ENCODE assay signal across 13 mouse cellular contexts in the genomic region with DNA sequence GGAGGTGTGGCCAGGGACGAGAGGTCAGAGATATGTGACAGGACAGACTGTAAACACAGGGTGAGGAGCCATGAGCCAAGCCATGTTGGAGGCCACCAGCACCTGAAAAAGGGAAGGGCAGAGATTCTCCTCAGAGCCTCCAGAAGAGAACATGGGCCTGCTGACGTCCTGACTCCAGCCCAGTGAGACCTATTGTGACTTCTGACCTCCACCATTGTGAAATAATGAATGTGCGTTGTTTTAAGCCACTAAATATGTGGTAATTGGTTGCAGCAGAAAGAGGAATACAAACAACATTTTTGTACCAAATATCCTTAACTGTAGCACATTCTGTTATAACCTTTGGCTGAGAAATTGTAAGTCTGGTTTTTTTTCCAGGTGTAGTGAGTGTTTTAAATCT. TPM values are rescaled to one million over a fixed set of nuclear protein-coding genes. Genes with fewer than 3 reads are reported as not detected.
DNase-seq lines count a peak whose midpoint lies in the region; ATAC-seq lines count a peak whose summit lies in the region.
"Had no signal": no experiment of that assay in that cellular context is flagged by ENCODE, and none has a peak within 500 bp of the region (broad histone marks: within the 10 kb centered on the region; RNA-seq: fewer than 3 reads in every experiment).

No protein-coding gene starts in this region.

- ATAC-seq in forebrain, embryonic 12.5 days (ENCODE audit: low FRiP score), result no peak
- ATAC-seq in forebrain, embryonic 14.5 days, result no peak
- no peak for ATAC-seq in kidney, embryonic 14.5 days (ENCODE audit: low FRiP score, low TSS enrichment)
- no peak for ATAC-seq in midbrain, embryonic 13.5 days
- ATAC-seq in midbrain, embryonic 14.5 days (ENCODE audit: low FRiP score, low TSS enrichment), result no peak
- no peak for ATAC-seq in stomach, embryonic 16.5 days (ENCODE audit: insufficient read depth, low FRiP score)
- ATAC-seq: activated CD4-positive, CD25-positive, alpha-beta regulatory T cell, adult 4 months had no signal

- no peak overlapping the region for H3K9ac ChIP-seq in forebrain, embryonic 12.5 days
- no peak overlapping the region for H3K9ac ChIP-seq in forebrain, embryonic 14.5 days (ENCODE audit: low read length)
- no peak overlapping the region for H3K9ac ChIP-seq in kidney, embryonic 14.5 days (ENCODE audit: low read depth, low read length)
- H3K9ac ChIP-seq in midbrain, embryonic 13.5 days (replicated peaks), result no peak overlapping the region
- H3K9ac ChIP-seq in midbrain, embryonic 14.5 days (replicated peaks; ENCODE audit: low read length), result no peak overlapping the region
- 0 out of 2 replicates have a peak overlapping the region, but pooled peaks have one; percentile 36 for H3K9ac ChIP-seq in stomach, embryonic 16.5 days (ENCODE audit: low read length)
- H3K9ac ChIP-seq: liver, embryonic 15.5 days had no signal

- no peak overlapping the region for H3K4me3 ChIP-seq in forebrain, embryonic 12.5 days (replicated peaks)
- H3K4me3 ChIP-seq in forebrain, embryonic 14.5 days (ENCODE audit: low read depth, low read length), result no peak overlapping the region
- no peak overlapping the region for H3K4me3 ChIP-seq in kidney, embryonic 14.5 days (ENCODE audit: low read length)
- H3K4me3 ChIP-seq in midbrain, embryonic 13.5 days (replicated peaks), result no peak overlapping the region
- no peak overlapping the region for H3K4me3 ChIP-seq in midbrain, embryonic 14.5 days (replicated peaks; ENCODE audit: low read depth, low read length)
- no peak overlapping the region for H3K4me3 ChIP-seq in stomach, embryonic 16.5 days (replicated peaks; ENCODE audit: low read length)
- H3K4me3 ChIP-seq: liver, embryonic 15.5 days had no signal

- peaks cover 25% of the 10 kb centered on the region for H3K4me1 ChIP-seq in forebrain, embryonic 12.5 days
- H3K4me1 ChIP-seq in forebrain, embryonic 14.5 days (ENCODE audit: control insufficient read depth, insufficient read depth, low read length), result peaks cover 10% of the 10 kb centered on the region
- peaks cover 43% of the 10 kb centered on the region for H3K4me1 ChIP-seq in kidney, embryonic 14.5 days (ENCODE audit: control insufficient read depth, insufficient read depth, low read length)
- H3K4me1 ChIP-seq in midbrain, embryonic 13.5 days (replicated peaks), result peaks cover 20% of the 10 kb centered on the region
- 0 out of 2 replicates have a peak, but pooled peaks cover 3% of the 10 kb centered on the region for H3K4me1 ChIP-seq in midbrain, embryonic 14.5 days (ENCODE audit: control insufficient read depth, insufficient read depth, low read length)
- H3K4me1 ChIP-seq in stomach, embryonic 16.5 days (ENCODE audit: control insufficient read depth, insufficient read depth, low read length), result peaks cover 56% of the 10 kb centered on the region
- H3K4me1 ChIP-seq: liver, embryonic 15.5 days had no signal

- H3K4me2 ChIP-seq in forebrain, embryonic 12.5 days, result no peak overlapping the region
- H3K4me2 ChIP-seq in forebrain, embryonic 14.5 days (ENCODE audit: low read length), result no peak overlapping the region
- no peak overlapping the region for H3K4me2 ChIP-seq in kidney, embryonic 14.5 days (replicated peaks; ENCODE audit: low read depth, low read length)
- H3K4me2 ChIP-seq in midbrain, embryonic 13.5 days (replicated peaks), result no peak overlapping the region
- no peak overlapping the region for H3K4me2 ChIP-seq in midbrain, embryonic 14.5 days (ENCODE audit: low read length)
- H3K4me2 ChIP-seq in stomach, embryonic 16.5 days (ENCODE audit: low read depth, low read length), result no peak overlapping the region
- H3K4me2 ChIP-seq: liver, embryonic 15.5 days had no signal

- H3K27ac ChIP-seq in forebrain, embryonic 12.5 days, result 0 out of 2 replicates have a peak overlapping the region, but pooled peaks have one; percentile 76
- no peak overlapping the region for H3K27ac ChIP-seq in forebrain, embryonic 14.5 days (ENCODE audit: low read depth, low read length)
- peak overlapping the region; percentile 95; the same call in 1 of the 2 replicates for H3K27ac ChIP-seq in kidney, embryonic 14.5 days (ENCODE audit: low read depth, low read length)
- 0 out of 2 replicates have a peak overlapping the region, but pooled peaks have one; percentile 75 for H3K27ac ChIP-seq in midbrain, embryonic 13.5 days
- no peak overlapping the region for H3K27ac ChIP-seq in midbrain, embryonic 14.5 days (replicated peaks; ENCODE audit: low read depth, low read length)
- peak overlapping the region; percentile 98 for H3K27ac ChIP-seq in stomach, embryonic 16.5 days (ENCODE audit: low read length)
- H3K27ac ChIP-seq: liver, embryonic 15.5 days had no signal

- H3K36me3 ChIP-seq in forebrain, embryonic 12.5 days (replicated peaks), result no peaks in the 10 kb centered on the region
- H3K36me3 ChIP-seq in forebrain, embryonic 14.5 days (ENCODE audit: control insufficient read depth, insufficient read depth, low read length), result no peaks in the 10 kb centered on the region
- H3K36me3 ChIP-seq in kidney, embryonic 14.5 days (ENCODE audit: control insufficient read depth, insufficient read depth, low read length), result no peaks in the 10 kb centered on the region; the same call in 1 of the 2 replicates
- no peaks in the 10 kb centered on the region for H3K36me3 ChIP-seq in midbrain, embryonic 13.5 days
- H3K36me3 ChIP-seq in midbrain, embryonic 14.5 days (ENCODE audit: control insufficient read depth, insufficient read depth, low read length), result no peaks in the 10 kb centered on the region
- peaks cover 3% of the 10 kb centered on the region; the same call in 1 of the 2 replicates for H3K36me3 ChIP-seq in stomach, embryonic 16.5 days (ENCODE audit: control insufficient read depth, insufficient read depth, low read length)
- H3K36me3 ChIP-seq: G1E; liver, embryonic 15.5 days had no signal

- WGBS in forebrain, embryonic 12.5 days, result 68% methylated on average over 3 of the region's 3 CpGs
- WGBS in forebrain, embryonic 14.5 days, result 78% methylated on average over 3 of the region's 3 CpGs
- WGBS in kidney, embryonic 14.5 days, result 62% methylated on average over 3 of the region's 3 CpGs
- 73% methylated on average over 3 of the region's 3 CpGs for WGBS in midbrain, embryonic 13.5 days
- WGBS in midbrain, embryonic 14.5 days, result 77% methylated on average over 3 of the region's 3 CpGs
- 53% methylated on average over 3 of the region's 3 CpGs for WGBS in stomach, embryonic 16.5 days

- H3K9me3 ChIP-seq in forebrain, embryonic 12.5 days, result no peaks in the 10 kb centered on the region
- H3K9me3 ChIP-seq in forebrain, embryonic 14.5 days (replicated peaks; ENCODE audit: control insufficient read depth, low read length), result no peaks in the 10 kb centered on the region
- no peaks in the 10 kb centered on the region for H3K9me3 ChIP-seq in kidney, embryonic 14.5 days (ENCODE audit: control insufficient read depth, low read length)
- H3K9me3 ChIP-seq in midbrain, embryonic 13.5 days, result no peaks in the 10 kb centered on the region
- H3K9me3 ChIP-seq in midbrain, embryonic 14.5 days (ENCODE audit: control insufficient read depth, low read length), result no peaks in the 10 kb centered on the region
- no peaks in the 10 kb centered on the region for H3K9me3 ChIP-seq in stomach, embryonic 16.5 days (replicated peaks; ENCODE audit: control insufficient read depth, low read length)
- H3K9me3 ChIP-seq: liver, embryonic 15.5 days had no signal

- H3K27me3 ChIP-seq in forebrain, embryonic 12.5 days, result peaks cover 13% of the 10 kb centered on the region
- no peaks in the 10 kb centered on the region for H3K27me3 ChIP-seq in forebrain, embryonic 14.5 days (replicated peaks; ENCODE audit: control insufficient read depth, insufficient read depth, low read length)
- H3K27me3 ChIP-seq in kidney, embryonic 14.5 days (ENCODE audit: control insufficient read depth, insufficient read depth, low read length), result no peaks in the 10 kb centered on the region
- H3K27me3 ChIP-seq in midbrain, embryonic 13.5 days, result 0 out of 2 replicates have a peak, but pooled peaks cover 4% of the 10 kb centered on the region
- H3K27me3 ChIP-seq in midbrain, embryonic 14.5 days (ENCODE audit: control insufficient read depth, insufficient read depth, low read length), result no peaks in the 10 kb centered on the region
- H3K27me3 ChIP-seq in stomach, embryonic 16.5 days (ENCODE audit: control insufficient read depth, insufficient read depth, low read length), result no peaks in the 10 kb centered on the region
- H3K27me3 ChIP-seq: liver, embryonic 15.5 days had no signal

- no peak for DNase-seq in forebrain, embryonic 14.5 days (ENCODE audit: low spot score)
- no peak for DNase-seq in kidney, postnatal 14 days
- no peak for DNase-seq in midbrain, embryonic 14.5 days
- no peak for DNase-seq in thymus, adult 18-20 months
- DNase-seq: kidney, adult 2 months; thymus, postnatal 25 days had no signal

RNA-seq across cellular contexts. Expression of a gene that starts 39.5 kb away (rescaled TPM):
- 51.9 and 54.6 TPM in 2 replicates for polyA plus RNA-seq in forebrain, embryonic 12.5 days (2016; fragmentation: Nextera tagmentation; extraction: Ambion mirVana)
- 17.4 and 22.2 TPM in 2 replicates for polyA plus RNA-seq in forebrain, embryonic 14.5 days (2014; fragmentation: Nextera tagmentation; extraction: Ambion mirVana)
- polyA plus RNA-seq in kidney, embryonic 14.5 days (2014; fragmentation: Nextera tagmentation; extraction: Ambion mirVana), result 53.4 and 92.8 TPM in 2 replicates
- polyA plus RNA-seq in midbrain, embryonic 13.5 days (2015; fragmentation: Nextera tagmentation; extraction: Ambion mirVana), result 29.3 and 30.3 TPM in 2 replicates
- 16.5 and 24.6 TPM in 2 replicates for polyA plus RNA-seq in midbrain, embryonic 14.5 days (2014; fragmentation: Nextera tagmentation; extraction: Ambion mirVana)
- polyA plus RNA-seq in stomach, embryonic 16.5 days (2015; fragmentation: Nextera tagmentation; extraction: Ambion mirVana), result 132 and 141 TPM in 2 replicates
- polyA plus RNA-seq: activated CD4-positive, CD25-positive, alpha-beta regulatory T cell, adult 4 months; G1E had no signal

Comparison
In these comparisons a context has a peak if more than half of its experiments do, and no peak if none do; other contexts are left out.
1. H3K27ac ChIP-seq: peak in forebrain, embryonic 12.5 days (single experiment), kidney, embryonic 14.5 days (single experiment), midbrain, embryonic 13.5 days (single experiment) and stomach, embryonic 16.5 days (single experiment); none in forebrain, embryonic 14.5 days (single experiment) and midbrain, embryonic 14.5 days (single experiment).